Mouse (Mus musculus): ENCODE measurements around the gene Rab25.

The Rab25 gene

DNA sequence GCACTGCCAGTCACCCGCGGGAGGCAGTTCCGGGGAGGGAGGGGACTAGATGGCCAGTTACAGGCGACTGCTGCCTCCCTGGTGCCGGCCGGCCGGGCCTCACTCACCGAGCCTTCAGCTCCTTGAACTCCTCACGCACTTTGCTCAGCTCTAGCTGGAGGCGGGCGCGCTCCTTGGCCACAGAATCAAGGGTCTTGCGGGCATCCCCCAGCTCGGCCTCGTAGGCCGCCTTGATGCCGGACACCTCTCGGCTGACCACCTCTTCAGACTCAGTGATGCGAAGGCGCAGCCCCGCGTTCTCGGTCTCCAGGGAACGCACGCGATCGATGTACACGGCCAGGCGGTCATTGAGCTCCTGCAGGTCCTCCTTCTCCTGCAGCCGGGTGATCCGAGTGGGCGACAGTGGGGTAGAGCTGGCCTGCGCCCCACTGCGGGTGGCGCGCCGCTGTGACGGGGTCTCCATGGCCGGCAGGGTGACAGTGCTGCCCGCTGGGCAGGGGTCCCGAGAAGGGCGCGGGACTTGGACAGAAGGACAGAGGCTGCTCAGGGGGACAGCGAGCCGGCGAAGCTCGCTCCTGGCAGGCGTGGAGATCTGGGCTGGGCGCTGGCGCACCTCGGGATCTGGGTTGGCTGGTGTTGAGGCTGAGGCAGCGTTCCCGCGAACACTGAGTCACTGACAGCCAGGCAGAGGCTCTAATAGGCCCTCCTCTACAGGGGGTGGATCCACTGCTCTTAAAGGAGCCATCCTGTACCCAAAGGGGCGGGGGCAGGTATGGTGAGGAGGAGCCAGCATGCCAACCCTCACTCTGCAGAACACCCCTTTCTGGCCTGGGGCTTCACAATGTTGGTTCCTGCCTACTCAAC lies 45.2 kb downstream of the Rab25 start:
- peak; percentile 92 to 95 for DNase-seq

DNA sequence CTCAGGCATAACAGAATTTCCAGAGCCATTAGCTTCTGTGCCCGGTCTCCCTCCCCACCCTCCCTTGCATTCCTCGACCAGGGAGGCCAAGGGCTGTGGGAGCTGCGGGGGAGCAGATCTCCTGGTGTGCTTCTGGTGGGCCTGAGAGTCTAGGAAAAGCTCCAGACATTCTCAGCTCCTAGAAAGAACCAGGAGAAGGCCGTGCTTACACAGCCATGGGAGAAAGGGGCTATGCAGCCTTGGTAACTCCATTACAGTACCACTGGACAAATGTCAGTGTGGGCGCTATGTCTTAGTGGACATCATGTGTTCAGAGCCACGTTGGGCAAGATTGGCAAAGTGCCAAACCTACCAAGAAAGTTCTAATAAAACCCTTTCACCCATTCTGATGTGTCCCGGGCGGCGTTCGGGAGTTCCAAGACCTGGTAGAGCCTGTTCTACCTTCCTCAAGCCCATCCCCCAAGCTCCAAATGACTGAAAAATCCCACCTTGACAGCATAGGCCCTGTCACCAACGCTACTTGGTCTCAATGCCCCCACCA lies 46.0 kb downstream of the Rab25 start:
- DNase-seq: peak in 1 of 2 experiments; percentile 49

DNA sequence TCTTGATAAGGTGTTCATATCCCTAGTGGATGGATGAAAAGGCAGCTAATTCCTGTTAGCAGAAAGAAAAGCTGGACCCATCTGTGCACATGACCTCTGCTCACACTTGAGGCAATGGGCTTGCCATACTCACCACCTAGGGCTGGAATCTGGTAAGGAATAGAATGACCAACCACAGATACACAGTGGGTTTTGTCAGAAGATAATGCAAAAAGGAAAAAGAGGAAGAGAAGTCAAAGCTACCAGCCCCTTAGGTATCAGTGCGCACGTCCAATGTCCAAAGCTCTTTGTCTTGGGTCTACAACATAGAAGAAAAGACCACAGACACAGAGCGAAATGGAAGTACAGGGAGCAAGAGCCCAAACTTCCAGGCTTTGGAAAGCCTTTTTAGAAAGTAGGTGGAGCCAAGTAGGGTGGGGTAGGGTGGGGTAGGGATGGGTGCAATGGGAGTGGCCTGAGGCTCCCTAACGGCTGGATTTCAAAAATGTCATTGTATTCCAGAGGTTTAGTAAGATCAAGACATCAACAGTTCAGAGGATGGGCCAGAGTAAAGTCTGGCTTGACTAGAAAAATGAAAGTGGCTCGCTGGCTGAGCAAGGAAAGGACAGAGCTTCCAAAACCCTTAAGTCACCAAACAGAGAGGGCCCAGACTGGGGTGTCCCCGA lies 46.6 kb downstream of the Rab25 start:
- DNase-seq: no peak

DNA sequence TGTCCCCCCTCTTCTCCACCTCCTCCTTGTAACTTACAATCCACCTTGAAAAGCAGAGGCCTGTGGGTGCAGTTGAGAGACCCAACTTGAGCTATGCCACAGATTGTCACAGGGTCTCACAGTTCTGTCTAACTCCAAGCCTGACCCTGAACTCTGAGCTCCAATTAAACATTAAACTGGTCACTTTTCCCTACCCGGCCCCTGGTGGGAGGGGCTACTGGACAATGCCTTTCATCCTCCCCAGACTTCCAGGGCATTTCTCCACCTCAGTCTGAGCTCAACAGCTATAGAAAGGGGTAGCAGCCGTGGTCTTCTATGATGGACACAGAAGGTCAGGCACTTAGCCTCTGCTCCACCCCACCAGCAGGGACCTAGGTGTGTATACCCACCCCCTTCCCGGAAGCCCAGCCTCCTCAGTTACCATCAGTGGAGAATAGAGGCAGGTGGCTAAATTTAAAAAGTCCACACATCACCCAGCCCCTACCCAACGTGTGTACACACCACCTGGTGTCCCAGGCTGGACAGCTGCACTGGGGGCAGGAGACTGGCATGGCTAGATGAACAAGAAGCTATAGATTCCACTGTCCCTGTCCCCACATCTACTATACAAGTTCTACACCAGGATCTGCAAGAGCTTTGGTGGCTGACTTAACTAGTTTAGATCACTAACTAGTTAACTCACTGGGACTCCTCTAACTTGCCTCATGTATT lies 47.3 kb downstream of the Rab25 start:
- DNase-seq: no peak

DNA sequence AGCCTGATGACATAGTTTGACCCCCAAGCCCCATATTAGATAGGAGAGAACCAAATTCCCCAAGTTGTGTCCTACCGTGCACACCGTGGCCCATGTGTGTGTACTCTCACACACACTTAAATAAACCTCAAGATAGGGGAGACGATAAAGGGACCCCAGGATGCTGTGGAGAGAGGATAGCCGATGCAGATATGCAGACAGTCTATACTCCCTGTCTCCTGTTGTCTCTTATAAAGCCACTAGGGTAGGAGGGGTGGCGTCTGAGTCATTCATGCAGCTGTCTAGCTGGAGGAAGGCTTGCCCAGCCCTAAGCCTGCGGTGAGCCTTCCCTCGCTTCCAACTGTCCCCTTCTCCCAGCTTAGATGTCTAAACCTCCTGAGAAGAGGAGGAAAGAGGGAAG lies 48.0 kb downstream of the Rab25 start:
- no peak for DNase-seq

DNA sequence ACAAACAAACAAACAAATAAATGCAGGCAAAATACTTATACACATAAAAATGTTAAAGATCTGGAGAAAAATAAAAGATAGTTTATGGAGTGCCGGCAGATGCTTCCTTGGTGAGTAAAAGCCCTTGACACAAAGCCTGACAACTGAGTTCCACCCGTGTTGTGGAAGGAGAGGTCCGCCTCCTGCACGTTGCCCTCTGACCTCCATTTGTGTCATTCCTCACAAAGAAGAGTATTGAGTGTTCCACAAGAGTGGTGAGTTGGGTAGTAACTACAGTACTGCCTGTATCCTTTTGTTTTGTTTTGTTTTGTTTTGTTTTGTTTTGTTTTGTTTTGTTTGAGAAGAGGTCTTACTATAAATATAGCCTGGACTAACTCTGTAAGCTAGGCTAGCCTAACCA lies 48.5 kb downstream of the Rab25 start:
- DNase-seq: no peak

DNA sequence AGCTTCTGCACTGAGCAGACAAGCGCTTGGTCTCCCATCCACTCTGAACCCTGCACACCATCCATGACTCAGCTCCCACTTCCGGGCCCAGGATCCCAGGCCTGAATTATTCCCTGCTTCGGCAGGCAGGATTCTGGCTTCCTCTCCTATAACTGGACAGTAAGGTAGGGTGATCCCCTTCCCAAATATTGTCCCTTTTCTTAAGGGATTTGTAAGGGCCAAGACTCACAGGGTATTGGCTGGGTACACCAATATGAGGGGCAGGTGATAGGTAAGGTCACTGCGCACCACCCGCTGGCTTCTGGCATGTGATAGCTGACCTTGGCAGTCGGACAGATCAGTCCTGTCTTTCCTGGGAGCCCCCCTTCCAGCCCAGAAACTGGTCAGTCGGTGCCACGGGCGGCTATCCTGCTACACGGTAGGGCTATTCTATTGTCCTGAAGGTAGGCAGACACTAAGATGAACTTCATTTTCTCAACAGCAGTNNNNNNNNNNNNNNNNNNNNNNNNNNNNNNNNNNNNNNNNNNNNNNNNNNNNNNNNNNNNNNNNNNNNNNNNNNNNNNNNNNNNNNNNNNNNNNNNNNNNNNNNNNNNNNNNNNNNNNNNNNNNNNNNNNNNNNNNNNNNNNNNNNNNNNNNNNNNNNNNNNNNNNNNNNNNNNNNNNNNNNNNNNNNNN lies 52.2 kb downstream of the Rab25 start:
- peak in 1 of 2 experiments; percentile 38 for DNase-seq

DNA sequence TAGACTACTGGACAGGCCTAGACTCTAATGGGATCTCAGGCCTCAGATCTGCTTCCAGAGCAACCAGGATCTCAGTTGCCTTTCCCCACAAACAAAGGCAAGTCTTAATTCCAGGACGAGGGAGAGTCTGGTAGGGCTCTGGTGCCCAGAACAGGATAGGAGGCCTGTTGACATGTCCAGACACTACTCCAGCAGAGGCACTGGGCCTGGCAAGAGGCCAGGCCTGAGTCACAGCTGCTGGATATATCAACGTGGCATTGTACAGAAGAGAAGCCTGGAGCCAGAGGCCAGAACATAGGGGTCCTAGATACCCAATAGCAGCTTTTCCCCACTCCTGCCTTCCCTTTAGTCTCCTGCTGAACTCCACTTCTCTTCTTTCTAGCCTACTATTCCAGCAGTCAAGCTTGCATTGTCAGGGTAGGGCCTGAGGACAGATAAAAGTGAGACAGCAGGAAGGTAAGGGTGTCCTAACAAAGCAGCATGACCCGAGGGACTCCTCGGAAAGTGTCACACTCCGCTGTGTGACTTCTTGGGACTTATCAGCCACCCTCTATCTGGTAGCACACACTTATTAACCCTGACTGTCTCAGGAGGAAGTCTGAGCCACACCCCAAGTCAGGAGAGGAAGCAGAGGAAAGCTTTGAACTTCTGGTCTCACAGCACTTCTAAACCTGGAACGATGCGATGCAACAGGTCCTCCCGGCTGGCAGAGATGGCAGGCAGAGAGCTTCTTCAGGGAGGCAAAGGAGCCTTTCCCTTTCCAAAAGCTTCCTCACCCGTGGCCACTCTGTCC lies 53.1 kb downstream of the Rab25 start:
- no peak for DNase-seq

DNA sequence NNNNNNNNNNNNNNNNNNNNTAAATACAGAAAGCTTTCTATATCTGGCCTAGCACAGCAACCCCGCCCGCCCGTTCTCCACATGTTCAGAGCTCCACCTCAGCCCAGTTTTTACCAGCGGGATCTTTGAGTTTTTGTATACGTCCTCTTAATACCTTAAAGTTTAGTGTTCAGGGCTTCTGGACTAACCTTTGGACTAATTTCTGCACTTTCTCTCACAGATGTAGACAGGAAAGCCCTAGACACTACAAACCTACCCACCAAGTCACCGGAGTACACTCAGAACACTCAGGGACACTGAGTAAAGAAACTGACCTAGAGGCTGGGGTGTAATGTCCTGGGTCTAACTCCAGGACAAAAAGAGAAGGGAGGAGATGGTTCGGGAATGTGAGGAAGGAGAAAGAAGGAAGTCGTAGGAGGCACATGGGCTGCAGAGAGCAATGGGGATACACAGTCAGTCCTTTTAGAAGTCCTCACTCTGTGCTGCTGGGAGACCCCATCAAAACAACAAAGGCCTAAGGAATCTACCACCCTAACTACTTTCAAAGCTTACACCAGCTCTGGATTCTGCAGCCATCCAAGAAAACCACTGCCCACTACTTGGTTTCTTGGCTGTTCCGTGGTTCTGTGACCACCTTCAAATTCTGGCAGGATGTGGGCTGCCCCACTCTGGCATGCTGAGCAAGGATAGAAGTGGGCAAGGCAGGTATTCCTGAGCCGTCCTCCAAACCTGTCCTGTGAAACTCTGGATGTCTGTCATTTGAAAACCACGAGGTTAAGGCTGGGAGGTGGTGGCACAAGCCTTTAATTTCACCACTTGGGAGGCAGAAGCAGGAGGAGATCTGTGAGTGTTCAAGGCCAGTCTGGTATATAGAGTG lies 54.2 kb downstream of the Rab25 start:
- no peak for DNase-seq
